Mouse (Mus musculus): Measurements from ENCODE around the gene Gm21293.
"Not testable (repeated sequence)": the region's sequence is repeated elsewhere in the genome, so short reads cannot be mapped to it uniquely, and the experiment has no call there.

The Gm21293 gene

DNA sequence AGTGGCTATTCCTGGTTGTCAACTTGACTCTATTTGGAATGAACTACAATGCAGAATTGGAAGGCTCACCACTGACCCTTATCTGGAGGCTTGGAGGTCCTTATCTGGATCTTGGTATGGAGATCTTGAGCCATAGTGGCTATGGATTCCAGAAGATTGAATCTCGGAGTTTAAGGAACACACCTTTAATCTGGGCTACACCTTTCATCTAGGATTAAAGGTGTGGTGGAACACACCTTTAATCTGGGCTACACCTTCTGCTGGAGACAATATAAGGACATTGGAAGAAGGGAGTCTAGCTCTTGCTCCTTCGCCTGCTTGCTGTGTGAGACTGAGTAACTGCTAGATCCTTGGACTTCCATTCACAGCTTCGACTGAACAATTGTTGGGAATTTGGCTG lies at the start of gene Gm21293:
TSS of gene Gm21293 (plus strand) at position 301 of the 400 bp plus-strand sequence.
- DNase-seq: not testable (repeated sequence)

DNA sequence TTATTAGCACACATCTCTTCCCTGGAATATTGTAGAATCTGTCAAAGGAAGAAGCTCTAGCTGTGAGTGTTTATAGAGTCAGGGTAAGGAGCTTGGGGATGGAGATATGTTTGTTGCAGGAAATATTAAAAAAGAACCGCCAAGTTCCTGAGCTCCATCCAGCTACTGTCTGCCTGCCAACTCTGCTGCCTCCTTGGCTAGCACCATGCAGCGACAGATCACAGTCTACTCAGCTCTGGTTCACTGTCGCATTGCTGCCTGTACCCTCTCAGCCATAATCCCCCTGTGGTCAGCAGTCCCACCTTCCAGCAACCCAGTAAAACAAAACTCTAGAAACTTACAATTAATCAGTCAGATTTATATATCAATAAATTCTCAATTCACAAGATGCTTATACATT lies 32.7 kb upstream of the Gm21293 start:
- DNase-seq: no peak

DNA sequence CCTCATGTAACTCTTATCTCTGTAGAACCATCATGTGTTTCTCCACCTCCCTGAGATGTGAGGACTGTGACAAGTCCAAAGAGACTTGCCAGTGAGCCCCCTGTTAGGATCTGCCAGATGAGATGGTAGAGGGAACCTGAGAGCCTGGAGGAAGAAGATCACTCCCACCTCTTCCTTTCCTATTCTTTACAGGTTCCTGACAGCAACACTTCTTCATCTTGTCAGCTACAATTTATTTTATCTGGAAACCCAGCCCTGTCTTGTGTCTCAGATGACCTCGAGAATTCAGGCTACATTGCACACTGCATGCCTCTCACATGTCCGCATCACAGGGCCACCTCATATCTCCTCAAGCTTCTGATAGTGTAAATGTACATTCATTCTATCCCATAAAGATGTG lies 24.5 kb upstream of the Gm21293 start:
- DNase-seq: no peak

DNA sequence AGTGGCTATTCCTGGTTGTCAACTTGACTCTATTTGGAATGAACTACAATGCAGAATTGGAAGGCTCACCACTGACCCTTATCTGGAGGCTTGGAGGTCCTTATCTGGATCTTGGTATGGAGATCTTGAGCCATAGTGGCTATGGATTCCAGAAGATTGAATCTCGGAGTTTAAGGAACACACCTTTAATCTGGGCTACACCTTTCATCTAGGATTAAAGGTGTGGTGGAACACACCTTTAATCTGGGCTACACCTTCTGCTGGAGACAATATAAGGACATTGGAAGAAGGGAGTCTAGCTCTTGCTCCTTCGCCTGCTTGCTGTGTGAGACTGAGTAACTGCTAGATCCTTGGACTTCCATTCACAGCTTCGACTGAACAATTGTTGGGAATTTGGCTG lies 8.4 kb downstream of the Gm21293 start, which contains the start of gene Gm6763:
TSS of gene Gm6763 (plus strand) at position 301 of the 400 bp plus-strand sequence.
- not testable (repeated sequence) for DNase-seq

DNA sequence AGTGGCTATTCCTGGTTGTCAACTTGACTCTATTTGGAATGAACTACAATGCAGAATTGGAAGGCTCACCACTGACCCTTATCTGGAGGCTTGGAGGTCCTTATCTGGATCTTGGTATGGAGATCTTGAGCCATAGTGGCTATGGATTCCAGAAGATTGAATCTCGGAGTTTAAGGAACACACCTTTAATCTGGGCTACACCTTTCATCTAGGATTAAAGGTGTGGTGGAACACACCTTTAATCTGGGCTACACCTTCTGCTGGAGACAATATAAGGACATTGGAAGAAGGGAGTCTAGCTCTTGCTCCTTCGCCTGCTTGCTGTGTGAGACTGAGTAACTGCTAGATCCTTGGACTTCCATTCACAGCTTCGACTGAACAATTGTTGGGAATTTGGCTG lies 16.9 kb downstream of the Gm21293 start, which contains the start of gene Gm8764:
TSS of gene Gm8764 (plus strand) at position 301 of the 400 bp plus-strand sequence.
- DNase-seq: not testable (repeated sequence)

DNA sequence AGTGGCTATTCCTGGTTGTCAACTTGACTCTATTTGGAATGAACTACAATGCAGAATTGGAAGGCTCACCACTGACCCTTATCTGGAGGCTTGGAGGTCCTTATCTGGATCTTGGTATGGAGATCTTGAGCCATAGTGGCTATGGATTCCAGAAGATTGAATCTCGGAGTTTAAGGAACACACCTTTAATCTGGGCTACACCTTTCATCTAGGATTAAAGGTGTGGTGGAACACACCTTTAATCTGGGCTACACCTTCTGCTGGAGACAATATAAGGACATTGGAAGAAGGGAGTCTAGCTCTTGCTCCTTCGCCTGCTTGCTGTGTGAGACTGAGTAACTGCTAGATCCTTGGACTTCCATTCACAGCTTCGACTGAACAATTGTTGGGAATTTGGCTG lies 25.4 kb downstream of the Gm21293 start, which contains the start of gene Gm21304:
TSS of gene Gm21304 (plus strand) at position 301 of the 400 bp plus-strand sequence.
- DNase-seq: not testable (repeated sequence)

DNA sequence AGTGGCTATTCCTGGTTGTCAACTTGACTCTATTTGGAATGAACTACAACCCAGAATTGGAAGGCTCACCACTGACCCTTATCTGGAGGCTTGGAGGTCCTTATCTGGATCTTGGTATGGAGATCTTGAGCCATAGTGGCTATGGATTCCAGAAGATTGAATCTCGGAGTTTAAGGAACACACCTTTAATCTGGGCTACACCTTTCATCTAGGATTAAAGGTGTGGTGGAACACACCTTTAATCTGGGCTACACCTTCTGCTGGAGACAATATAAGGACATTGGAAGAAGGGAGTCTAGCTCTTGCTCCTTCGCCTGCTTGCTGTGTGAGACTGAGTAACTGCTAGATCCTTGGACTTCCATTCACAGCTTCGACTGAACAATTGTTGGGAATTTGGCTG lies 33.9 kb downstream of the Gm21293 start, which contains the start of gene Gm21312:
TSS of gene Gm21312 (plus strand) at position 301 of the 400 bp plus-strand sequence.
- not testable (repeated sequence) for DNase-seq

DNA sequence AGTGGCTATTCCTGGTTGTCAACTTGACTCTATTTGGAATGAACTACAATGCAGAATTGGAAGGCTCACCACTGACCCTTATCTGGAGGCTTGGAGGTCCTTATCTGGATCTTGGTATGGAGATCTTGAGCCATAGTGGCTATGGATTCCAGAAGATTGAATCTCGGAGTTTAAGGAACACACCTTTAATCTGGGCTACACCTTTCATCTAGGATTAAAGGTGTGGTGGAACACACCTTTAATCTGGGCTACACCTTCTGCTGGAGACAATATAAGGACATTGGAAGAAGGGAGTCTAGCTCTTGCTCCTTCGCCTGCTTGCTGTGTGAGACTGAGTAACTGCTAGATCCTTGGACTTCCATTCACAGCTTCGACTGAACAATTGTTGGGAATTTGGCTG lies 42.4 kb downstream of the Gm21293 start, which contains the start of gene Gm20765:
TSS of gene Gm20765 (plus strand) at position 301 of the 400 bp plus-strand sequence.
- not testable (repeated sequence) for DNase-seq

DNA sequence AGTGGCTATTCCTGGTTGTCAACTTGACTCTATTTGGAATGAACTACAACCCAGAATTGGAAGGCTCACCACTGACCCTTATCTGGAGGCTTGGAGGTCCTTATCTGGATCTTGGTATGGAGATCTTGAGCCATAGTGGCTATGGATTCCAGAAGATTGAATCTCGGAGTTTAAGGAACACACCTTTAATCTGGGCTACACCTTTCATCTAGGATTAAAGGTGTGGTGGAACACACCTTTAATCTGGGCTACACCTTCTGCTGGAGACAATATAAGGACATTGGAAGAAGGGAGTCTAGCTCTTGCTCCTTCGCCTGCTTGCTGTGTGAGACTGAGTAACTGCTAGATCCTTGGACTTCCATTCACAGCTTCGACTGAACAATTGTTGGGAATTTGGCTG lies 51.0 kb downstream of the Gm21293 start, which contains the start of gene Gm4340:
TSS of gene Gm4340 (plus strand) at position 301 of the 400 bp plus-strand sequence.
- not testable (repeated sequence) for DNase-seq

Data from kidney, postnatal 4 days (tissue).